Mouse (Mus musculus) heart, adult 2 months (tissue): ENCODE results near the gene Pafah1b3.

Experiments used
- CTCF ChIP-seq: fragments of 200-600 bp; IDR thresholded peaks from 2 replicates; pipeline ENCODE4 v1.8.1; 2022; ENCODE audit warnings: antibody characterized with exemption, mild to moderate bottlenecking, moderate library complexity
- EP300 ChIP-seq: fragments of 200-500 bp; IDR thresholded peaks from 2 replicates; pipeline ENCODE4 v1.6.1; 2011; ENCODE audit warnings: low read depth, low read length, control low read depth; ENCODE audit not compliant: insufficient read depth
- POLR2A ChIP-seq: fragments of 200-500 bp; IDR thresholded peaks from 2 replicates; pipeline ENCODE4 v1.6.1; 2011; ENCODE audit warnings: mild to moderate bottlenecking, low read depth, low read length, control low read depth; ENCODE audit not compliant: insufficient read depth

DNA sequence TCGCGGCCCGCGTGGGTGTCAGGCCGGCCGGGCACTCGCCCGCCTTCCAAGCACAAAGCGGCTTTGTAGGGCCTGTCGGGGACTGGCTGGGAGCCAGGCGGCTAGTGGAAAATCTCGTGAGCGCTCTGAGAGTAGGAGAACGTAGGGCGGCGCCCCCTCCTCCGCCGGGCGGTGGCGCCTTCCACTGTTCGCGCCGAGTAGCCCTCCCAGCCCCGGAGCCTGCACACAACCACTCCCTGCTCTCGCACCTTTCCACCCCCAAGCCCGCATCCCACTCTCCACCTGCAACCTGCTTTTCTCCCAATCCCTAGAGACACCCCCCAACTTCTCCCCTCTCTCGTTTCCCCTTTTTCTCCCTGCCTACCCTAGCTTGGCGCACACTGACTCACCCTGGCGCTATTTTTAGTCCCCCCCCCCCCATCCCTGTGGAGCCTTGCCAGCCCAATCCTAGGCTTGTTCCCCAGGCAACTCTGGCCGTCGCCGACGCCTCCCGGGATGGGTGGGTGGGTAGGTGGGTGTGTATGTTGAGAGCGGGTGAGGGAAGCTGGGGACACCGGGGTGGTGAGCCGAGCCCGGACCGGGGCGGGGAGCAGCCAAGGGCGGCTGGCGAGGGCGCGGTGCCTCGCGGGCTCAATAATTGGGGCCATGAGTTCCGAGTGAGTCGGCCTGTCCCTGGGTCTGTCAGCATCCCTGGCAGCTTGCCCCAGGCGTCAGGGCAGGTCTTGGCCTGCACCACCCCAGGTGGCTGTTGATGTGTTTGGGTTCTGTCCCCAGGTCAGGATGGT is 18.5 kb downstream of the Pafah1b3 start:
- peak; percentile 49 for TF ChIP-seq POLR2A
- peak; percentile 62 for TF ChIP-seq CTCF
- TF ChIP-seq EP300, result peak; percentile 31
